Mouse (Mus musculus) spleen, postnatal 4 days (tissue): ENCODE results near the gene Tgm1.

ENCODE experiments used
- DNase-seq, 2 experiments: peaks; one replicate each; pipeline ENCODE4 v3.0.0; 2022; ENCODE audit warnings: low spot score in 2 of 2

The Tgm1 gene

DNA sequence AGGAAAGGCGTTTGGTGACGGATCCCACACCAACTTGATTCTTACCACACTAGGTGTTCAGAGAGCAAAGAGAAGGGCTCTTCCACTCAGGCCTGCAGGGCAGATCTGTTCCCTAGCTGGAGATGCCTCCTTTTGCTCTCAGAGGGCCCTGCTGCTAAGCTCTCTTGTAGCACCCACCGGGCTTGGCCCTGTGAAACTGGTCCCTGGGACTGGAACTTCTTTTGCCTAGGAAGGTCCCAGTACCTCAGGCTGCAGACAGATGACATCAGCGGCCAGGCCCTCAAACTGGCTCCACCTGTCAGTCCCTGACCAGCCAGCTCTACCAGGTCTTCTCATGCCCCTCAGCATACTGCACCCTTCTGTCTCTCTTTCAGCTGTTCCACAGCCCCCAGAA lies at the start of gene Tgm1:
Gene Tgm1, minus strand, starts transcription at position 198 of the 394 bp plus-strand sequence.
- DNase-seq, result no peak

DNA sequence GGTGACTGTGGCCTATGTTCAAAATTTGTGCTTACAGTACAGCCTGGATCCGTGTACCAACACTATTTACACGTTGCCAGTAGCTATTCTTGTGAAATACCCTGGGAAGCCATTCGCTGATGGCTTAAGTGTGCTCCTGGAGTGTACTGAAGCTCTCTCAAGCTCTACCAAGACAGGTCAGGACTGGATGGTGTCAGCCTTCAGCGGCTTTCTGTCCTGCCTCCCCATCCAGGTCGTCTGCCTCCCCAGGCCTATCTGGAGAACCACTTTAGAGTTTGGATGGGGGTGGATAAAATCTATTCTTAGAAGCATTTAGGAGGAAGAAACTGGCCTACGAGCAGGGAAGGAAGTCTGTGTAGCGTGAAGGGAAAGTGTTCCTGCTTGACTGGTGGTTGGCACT lies 49.4 kb upstream of the Tgm1 start:
- no peak for DNase-seq

- peak in 1 of 2 experiments; percentile 73 for DNase-seq
Observed at GRCm38 (mm10) chr14:55762001-55762821, 48.5 kb upstream of the Tgm1 start.

GRCm38 (mm10) chr14:55761163-55761562 lies 47.4 kb upstream of the Tgm1 start, which contains the start of gene Ltb4r2:
Gene Ltb4r2, plus strand, starts transcription at chr14:55761428.
- DNase-seq, result no peak

GRCm38 (mm10) chr14:55760156-55760555 lies 46.4 kb upstream of the Tgm1 start:
- DNase-seq, result peak; percentile 82 to 92

DNA sequence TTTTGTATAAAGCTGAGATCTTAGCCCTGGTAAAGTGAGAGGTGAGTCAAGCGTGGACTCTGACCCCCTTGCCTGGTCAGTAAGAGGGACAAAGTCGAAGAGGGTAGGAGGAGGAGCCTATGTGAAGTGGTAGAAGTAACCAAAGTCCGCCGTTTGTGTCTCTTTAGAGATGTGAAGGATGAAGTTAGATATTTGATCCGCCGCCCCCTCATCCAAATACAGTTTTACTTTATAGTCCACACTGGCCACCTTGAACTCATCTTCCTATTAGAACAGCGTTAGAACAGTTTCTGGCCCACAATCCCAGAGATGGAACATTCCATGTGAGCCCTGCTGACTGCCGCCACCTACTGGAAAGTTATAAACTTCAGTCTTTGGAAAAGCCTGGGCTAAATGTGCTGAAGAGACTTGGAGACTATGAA lies 44.6 kb upstream of the Tgm1 start, which contains the start of gene Cideb:
Gene Cideb, minus strand, starts transcription at position 96 of the 422 bp plus-strand sequence.
- no peak for DNase-seq

- DNase-seq, result no peak
Observed at GRCm38 (mm10) chr14:55757566-55757965, 43.8 kb upstream of the Tgm1 start.

DNA sequence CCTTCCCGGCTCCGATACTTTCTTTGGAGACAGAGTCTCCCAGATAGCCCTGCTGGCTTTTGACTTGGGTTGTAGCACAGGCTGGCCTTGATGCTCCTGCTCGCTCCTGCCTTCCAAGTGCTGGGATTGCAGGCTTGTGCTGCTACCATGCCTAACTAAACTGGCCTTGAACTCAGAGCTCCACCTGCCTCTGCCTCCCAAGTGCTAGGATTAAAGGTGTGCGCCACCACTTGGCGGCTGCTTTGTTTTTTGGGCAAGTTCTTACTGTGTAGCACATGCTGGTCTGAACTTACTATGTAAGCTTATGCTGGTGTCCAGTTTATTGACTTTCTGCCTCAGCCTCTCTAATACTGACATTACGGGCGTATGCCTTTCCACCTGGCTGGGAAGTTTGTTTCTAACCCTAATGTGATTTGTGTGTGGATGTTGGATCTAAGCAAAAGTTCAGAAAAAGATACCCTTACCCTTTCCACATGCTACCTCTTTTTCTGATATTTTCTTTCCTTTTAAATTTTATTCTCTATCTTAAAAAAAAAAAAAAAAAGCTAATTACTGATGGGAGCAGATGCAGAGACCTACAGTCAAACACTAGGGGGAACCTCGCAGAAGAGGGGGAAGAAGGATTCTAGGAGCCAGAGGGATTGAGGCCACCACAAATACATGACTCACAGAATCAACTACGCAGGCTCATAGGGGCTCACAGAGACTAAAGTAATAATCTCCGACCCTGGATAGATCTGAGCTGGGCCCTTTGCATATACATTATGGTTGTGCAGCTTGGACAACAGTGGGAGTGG lies 33.5 kb upstream of the Tgm1 start:
- no peak for DNase-seq

DNA sequence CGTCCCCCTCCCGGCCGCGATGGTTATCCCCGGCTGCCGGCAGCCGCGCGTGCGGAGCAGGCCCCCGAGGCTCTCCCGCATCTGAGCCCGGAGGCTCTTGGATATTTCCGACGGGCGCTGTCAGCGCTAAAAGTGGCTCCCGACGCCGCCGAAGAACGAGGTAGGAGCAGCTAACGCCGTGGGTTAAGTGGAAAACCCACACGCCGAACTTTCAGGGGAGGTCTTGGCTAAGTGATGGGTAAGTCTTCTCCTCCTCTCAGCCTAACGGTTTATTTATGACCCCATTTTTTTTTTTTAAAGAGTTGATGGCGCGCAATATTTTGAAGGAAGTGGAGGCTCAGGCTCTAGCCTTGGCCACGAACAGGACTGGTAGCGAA lies 32.1 kb upstream of the Tgm1 start:
- no peak for DNase-seq

DNA sequence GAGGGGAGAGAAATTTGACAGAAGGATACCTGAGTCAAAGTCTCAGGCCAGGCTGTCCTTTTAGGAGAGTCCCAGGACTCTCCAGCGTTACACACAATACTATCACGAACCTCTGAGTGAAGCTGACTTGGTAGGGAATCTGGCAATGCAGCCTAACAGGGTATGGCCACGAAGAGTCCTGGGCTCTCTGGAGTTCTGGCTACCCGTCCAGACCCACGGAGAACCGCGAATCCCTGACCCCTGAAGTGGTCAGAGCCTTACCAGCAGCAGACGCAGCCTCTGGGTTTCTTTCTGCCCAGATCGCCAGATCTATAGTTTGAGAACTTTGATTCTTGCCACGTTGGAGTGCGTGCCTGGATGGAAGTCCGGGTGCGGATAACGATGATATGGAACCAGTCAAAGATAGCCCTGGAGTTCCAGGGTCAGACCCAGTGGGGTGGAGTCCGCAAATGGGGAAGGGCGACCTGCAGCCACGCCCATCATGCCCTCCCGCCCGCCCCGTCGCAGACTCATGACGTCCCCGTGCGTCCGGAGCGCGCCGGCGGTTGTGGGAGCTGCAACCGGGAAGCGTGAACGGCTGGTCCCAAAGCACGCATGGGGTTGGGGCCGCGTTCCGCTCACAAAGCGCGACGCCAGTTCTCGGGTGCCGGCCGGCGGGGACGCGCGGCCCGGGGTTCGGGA lies 31.6 kb upstream of the Tgm1 start, which contains the start of the genes Dhrs1 and Nop9:
Gene Dhrs1, minus strand, starts transcription at position 511 of the 681 bp plus-strand sequence.
Gene Nop9, plus strand, starts transcription at position 514 of the 681 bp plus-strand sequence.
- peak; percentile 85 to 93 for DNase-seq

DNA sequence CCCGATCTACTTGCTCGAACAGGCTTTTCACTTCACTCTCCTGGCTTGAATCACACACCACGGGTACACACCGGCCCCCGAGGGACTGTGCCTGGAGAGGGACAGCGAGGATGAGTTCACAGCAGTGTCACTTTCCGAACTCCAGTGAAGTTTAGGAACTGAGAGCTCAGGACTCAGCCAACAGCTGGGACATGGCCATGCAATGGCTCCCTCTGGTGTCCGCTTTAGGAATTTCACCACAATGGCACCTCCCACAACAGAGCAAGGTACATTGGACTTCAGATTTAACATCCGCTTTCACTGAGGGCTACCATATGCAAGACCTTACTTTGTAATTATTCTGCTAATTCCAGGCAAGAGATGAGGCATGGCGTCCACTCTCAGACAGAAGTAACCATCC lies 30.0 kb upstream of the Tgm1 start:
- peak; percentile 86 to 95 for DNase-seq

- no peak for DNase-seq
Observed at GRCm38 (mm10) chr14:55737086-55737687, 23.5 kb upstream of the Tgm1 start.

DNA sequence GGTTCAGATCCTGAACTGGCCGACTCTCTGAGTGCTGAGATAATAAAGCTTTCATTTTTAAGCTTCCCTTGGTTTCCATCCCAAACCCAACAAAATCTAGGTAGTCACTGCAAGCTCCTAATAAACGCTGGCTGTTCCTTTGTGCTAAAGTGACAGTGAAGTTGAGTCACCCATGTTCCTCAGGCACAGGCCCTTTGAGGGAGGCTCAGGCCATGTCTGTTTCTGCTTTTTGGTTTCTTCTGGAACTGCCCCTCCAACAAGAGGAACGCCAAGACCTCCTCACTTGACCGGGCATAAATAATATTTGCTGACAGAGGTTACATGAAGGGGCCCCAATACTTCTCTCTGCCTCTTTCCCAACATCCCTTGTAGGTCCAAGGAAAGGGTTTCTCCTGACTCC lies 22.0 kb upstream of the Tgm1 start:
- no peak for DNase-seq

DNA sequence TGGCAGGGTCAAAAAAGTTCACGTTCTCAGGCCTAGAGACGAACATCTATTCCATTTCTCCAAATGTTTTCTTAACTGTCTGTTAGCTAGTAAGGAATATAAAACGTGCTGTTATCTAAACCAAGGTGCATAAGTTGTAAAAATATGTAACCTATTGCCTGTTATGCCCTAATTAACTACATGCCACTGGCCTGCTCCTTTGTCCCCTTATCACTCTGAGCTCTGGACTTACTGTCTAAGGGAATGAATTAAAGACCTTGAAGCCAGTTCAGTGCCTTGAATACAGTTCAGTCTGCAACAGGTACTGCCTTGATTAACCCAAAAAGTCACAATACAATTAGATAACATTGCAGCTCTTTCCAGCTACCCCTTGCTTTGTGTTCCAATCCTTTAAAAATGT lies 21.6 kb upstream of the Tgm1 start:
- DNase-seq, result no peak

DNA sequence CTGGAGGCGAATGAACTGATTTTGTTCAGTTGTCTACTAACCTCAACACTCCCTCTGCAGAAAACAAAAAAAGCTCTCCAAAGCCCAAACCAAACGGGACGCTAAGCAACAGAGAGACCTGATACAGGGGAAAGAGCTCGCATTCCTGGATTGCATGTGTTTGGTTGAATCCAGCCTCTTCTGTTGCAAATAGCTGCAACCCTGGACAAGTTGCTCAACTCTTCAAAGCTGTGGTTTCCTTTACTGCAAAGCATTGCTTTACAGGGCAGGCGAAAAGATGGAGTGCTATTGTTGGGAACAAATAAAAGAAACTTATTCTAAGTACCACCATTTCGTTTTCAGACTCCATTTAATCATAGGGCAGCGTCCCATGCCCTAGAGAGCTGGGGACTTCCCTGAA lies 21.1 kb upstream of the Tgm1 start:
- DNase-seq, result no peak

GRCm38 (mm10) chr14:55733889-55734288 lies 20.2 kb upstream of the Tgm1 start:
- DNase-seq, result no peak

DNA sequence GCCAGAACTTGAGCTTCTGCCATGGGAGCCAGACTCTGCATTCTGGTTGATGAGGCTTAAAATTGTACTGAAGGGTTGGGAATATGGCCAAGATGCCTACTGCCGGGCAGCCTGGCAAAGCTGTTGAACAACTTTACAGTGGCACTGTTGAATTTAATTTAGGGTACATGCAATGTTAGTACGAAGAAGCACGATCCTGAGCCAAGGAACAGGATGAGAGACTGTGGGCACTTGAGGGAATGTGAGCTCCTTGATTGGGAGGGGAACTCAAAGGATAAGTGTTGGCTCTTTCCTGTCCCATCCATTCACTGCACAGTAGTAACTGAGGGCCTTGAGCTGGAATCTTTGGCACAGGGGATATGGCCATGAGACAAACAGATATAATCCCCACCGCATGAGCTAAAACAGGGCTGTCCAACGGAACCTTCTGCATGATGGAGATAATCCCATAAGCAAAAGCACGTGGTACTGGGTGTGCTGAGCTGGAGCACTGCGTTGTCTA lies 16.9 kb upstream of the Tgm1 start:
- no peak for DNase-seq

DNA sequence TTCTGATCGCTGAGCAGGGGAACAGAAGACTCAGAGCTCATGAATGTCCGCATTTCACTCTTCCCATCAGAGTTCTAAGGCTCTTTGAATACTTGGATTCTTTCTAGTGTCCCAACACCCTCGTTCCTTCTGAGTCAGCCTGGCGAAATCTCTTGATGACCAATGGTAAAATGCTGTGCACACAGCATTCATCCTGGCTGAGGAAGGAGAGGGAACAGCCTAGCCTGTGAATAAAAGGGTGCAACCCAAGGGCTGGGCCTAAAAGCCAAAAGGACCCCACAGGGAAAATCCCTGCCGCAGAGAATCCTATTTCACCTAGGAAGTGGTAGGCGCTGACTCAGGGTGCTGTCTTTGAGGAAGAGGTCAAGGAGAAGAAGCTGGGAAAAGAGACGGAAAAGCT lies 16.4 kb upstream of the Tgm1 start:
- no peak for DNase-seq

- DNase-seq, result no peak
Observed at GRCm38 (mm10) chr14:55727889-55728685, 14.4 kb upstream of the Tgm1 start.

- DNase-seq, result no peak
Observed at GRCm38 (mm10) chr14:55726261-55726660, 12.5 kb upstream of the Tgm1 start.
